Mouse (Mus musculus) C2C12 (cell line): ENCODE data around the gene Zfp791.

Experiments used
- CEBPB ChIP-seq: IDR thresholded peaks from one replicate; pipeline ENCODE4 v1.6.1; 2011; ENCODE audit warnings: low read depth, mild to moderate bottlenecking, control low read depth, moderate library complexity
- CTCF ChIP-seq: IDR thresholded peaks from one replicate; pipeline ENCODE4 v1.5.1; 2011; ENCODE audit not compliant: control insufficient read depth, insufficient read depth, insufficient read length
- MAX ChIP-seq: IDR thresholded peaks from one replicate; pipeline ENCODE4 v1.6.1; 2011; ENCODE audit warnings: mild to moderate bottlenecking, control low read depth
- MYOG ChIP-seq: IDR thresholded peaks from one replicate; pipeline ENCODE4 v1.6.1; 2011; ENCODE audit not compliant: control insufficient read depth, insufficient read length; ENCODE audit errors: extremely low read depth
- USF1 ChIP-seq: IDR thresholded peaks from one replicate; pipeline ENCODE4 v1.6.1; 2011; ENCODE audit warnings: low read depth, mild to moderate bottlenecking, control low read depth, moderate library complexity

DNA sequence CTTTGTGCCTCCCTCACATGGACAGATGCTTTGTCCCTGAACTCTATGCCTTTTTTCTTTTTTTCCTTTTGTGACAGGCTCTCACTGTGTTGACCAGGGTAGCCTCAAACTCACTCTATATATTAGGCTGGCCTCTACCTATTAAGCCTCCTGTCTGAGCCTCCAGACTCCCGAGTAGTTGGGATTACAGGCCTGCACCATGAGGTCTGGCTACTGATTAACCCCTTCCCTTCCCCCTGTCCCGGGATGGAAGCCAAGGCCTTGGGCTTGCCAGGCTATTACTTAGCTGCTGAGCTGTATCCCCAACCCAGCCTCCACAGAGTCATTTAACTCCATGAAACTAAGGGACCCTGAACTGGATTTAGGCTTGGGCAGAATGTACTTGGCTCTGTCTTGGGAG, 57.7 kb downstream of the Zfp791 start:
- TF ChIP-seq CTCF (no peak), CEBPB (no peak), MAX (no peak), MYOG (no peak), USF1 (no peak)
